Mouse (Mus musculus) right cerebral cortex, postnatal 4 days (tissue): ENCODE results near the gene Zglp1.

Experiments
- DNase-seq: peaks from one replicate; pipeline ENCODE4 v3.0.0-alpha.2; 2022

The Zglp1 gene

DNA sequence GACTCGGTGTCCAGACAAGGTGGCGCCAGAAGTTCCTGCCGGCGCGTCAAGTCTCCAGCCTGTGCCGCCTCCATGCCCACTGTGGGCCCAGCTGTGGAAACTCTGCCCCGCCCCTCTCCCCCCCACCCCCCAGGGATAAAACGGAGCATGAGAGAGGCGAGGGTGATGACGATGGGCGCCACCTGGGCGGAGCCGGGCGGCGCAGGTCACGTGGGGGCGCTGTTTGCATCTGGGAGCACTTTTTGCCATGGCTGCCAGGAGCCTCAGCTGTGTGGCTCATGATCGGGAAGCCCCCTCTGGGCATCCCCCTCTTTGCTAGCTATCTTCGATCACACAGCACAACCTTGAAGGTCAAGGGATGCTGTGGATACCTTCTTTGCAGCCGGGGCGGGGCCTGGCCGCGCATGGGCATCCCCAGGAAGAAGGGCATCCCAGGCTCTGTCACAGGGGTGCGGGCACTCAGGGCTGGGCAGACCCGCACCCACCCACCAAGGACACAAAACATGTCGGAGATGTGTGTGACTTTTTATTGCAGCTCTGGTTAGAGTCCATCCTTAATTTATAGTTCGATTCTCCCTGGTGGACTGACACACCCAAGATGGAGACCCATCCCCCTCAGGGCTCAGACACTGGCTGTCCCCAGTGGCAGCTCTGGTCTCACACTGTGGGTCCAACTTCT lies at the start of gene Zglp1:
Gene Zglp1, minus strand, starts transcription at position 88 of the 679 bp plus-strand sequence.
- DNase-seq: no peak

DNA sequence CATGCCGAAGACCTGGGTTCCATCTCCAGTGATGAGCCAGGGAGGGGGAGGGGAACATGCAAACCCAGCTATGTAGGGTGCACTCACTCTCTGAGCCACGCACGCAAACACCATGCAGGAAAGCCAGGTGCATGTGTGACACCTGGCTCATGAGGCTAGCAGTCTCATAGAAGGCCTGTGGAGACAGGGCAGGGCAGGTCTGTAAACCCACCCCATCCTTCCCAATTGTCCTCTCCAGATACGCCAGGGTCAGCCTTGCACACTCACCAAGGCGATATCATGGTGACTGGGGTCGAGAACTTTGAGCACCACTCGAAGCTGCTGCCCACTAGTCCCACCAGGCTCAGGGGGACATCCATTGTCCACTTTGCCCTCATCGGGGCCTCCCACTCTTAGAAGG lies 48.2 kb upstream of the Zglp1 start:
- no peak for DNase-seq

DNA sequence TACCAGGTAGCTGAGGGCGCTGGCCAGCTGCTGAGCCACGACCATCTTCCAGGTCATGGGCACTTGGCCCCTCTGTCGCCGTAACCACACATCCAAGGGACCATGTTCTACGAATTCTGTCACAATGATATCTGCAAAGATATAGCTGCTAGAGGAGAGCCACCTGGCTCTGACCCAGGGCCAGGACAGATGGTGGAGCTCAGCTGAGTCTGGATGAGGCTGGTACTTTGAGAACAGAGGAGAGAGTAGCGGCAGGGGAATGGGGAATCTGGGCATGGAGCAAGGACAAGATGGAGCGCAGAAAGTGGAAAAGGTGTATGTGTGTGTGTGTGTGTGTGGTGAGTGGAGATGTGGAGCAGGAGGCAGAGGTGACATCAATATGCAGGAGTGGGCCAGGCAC lies 47.3 kb upstream of the Zglp1 start:
- no peak for DNase-seq

DNA sequence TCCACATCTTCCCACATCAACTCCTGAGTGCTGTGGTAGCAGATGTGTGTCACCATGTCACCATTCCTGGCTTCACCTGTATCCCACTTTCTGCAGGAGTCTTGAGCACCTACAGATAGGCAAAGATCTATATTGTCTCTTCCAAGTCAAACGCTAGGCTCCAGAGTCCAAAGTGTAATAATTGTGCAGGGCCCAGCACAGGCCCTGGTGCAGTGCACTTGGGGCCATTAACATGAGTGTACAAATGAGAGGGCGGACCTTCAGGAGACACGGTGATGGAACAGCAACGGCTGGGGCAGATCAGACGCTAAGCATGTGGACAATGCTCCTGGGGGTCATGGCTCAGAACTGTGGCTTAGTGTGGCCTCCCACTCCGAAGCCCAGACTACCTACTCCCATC lies 46.9 kb upstream of the Zglp1 start:
- no peak for DNase-seq

DNA sequence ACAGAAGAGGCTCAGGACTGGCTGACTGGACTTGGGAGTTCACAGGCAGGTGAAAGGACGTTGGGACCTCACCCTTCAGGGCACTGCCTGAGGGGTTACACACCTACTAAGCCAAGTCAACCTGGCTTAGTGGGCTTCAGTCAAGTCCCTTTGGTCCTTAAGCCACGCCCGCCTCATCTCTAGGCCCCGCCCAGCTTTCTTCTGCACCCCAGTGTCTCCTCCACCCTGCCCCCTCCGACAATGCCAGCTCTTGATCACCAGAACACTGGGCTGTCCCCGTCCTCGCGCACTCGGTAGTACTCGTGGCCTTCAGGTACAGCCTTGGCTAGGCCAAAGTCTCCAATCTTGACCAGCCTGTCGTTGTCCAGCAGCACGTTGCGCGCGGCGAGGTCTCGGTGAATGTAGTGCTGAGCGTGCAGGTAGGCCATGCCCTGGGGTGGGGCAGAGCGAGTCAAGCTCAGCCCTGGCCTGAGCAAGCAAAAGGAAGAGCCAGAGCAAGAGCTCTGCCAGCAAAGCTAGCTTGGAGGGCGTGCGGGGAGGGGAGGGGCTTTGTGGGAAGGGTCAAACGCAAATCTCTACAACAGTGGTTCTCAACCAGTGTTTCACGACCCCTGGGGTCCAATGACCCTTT lies 40.8 kb upstream of the Zglp1 start:
- no peak for DNase-seq

DNA sequence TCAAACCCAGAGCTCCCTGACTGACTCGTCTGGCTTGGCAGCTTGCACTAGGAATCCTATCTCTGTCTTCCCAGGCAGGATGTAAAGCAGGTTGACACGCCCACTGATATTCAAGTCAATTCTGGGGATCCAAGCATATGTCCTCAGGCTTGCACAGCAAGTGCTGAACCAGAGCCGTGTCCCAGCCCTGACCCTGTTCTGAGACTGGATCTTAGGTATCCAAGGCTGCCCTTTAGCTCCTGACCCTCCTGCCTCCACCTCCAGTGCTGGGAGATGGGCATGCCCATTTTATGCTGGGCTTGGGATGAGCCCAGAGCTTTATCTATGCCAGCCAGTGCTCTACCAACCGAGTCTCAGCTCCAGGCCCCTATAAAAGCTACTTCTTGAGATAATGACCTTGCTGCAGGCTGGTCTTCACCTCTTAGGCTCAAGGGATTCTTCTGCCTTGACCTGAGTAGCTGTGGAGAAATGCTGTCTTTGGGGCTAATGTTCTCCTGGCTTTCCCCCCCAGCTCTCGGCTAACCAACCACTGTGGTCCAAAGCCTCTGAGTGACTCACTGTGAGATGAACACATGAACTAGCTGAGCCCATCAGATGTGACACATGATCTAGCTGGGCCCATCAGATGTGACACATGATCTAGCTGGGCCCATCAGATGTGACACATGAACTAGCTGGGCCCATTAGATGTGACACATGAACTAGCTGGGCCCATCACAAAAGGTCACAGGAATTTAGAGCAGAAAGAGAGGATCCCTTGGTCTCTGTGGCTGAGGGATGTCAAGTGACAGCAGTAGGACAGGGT lies 39.1 kb upstream of the Zglp1 start:
- no peak for DNase-seq

DNA sequence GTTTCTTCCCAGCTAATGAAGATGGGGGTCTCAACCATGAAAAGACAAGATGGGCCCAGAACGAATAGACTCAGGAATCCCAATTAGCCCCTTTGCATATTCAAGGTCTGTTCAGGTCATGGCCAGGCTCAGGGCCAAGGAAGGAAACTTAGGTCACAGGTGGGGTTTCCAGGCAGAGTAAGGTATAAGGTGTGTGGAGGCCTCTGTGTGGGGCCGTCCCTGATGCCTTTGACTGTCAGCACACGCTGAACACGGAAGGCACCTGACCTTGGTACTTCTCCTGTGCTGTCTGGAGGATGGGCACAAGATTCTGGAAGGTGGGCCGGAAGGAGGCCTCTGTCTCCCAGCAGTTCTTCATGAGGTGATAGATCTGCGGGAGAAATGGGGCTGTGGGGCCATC lies 37.9 kb upstream of the Zglp1 start:
- DNase-seq: no peak

DNA sequence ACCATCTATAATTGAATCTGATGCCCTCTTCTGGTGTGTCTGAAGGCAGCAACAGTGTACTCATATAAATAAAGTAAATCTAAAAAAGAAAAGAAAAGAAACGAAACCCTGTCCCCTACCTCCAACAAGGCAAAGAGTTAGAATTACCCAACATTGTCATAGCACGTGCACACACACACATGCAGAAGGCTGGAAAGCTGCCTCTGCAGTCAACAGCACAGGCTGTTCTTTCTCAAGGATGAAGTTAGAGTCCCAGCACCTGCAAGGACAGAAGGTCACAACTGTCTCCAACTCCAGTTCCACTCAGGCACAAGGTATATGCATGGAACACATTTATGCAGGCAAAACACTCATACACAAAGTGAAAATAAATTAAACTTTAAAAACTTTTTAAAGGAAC lies 35.2 kb upstream of the Zglp1 start:
- DNase-seq: no peak

DNA sequence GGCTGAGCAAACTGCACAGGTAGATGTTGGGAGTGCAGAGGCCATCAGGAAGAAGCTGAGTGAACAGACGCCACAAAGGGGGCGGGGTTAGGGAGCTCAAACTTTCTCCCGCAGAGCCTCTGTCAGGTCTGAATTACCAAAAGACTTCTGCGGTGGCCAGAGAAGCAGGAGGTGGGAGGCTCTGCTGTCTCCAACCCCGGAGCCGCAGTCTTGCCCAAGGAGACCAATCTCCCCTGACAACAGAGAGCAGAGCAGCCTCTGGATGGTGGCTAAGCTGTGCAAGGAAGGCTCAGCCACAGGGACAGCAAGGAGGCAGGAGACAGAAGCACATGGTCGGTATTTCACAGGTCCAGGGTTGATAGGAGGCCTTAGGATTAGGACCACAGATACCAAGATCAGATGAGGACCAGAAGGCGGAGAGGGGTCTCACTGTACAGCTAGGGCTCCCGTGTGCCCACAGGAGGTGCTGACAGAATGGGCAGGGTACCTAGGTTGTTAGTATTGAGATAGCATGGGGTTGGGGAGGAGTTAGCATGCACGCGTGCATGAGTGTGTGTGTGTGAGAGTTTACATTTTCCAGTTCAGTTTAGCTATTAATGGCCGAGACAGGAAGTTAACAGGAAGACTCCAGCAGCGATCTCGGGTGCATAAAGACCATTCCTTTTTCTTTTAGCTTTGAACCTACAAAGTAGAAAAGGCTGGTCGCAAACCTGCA lies 33.7 kb upstream of the Zglp1 start:
- no peak for DNase-seq

DNA sequence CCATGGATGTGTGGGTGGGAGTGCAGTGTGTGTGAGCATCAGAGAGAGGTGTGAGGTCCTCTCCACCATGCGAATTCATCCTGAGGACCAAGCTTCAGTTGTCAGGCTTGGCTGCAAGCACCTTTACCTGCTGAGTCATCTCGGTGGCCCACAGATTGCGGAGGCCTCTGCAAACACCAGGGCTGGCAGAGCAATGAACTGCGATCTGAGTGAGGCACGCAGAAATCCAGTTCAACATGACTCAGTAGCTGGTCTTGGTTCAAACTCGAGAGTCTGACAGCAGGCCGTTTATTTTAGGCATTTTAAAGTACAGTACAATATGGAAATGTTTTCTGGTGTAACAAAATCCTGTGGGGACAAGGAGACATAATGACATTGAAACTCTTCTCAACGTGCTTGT lies 30.9 kb upstream of the Zglp1 start:
- no peak for DNase-seq

DNA sequence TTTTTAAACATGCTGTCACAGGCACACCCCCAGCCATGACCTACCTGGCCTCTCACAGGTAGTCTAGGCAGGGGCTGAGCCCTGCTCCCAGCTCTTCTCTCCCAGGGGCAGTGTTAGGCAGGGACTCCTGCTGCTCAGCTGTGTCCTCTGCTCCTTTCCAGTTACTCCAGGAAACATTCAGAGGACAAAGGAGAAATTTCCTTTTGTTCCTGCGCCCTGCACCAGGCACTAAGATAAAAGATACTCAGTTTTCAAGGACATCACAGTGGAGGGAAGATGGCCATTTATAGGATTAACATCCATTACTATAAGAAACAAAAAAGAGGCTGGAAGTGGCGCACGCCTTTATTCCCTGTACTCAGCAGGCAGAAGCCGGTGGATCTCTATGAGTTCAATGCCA lies 29.1 kb upstream of the Zglp1 start:
- no peak for DNase-seq

DNA sequence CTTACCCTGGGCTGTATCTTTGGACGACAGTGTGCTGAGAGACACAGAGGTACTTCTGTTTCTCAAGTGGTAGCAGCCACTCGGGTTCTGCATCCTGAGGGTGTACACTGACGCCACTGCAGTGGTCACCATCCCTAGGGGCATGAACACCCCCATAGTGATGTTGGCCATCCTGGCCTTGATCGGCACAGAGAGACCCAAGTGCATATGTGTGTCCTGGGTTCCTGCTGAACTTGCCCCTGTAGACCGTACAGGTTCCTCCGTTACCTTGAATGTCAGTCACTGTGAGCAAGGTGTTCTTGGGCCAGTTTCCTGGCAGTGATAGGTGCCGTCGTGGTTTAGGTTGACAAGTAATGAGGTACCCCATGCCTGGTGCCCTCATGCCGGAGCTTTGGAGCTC lies 26.5 kb upstream of the Zglp1 start:
- no peak for DNase-seq

DNA sequence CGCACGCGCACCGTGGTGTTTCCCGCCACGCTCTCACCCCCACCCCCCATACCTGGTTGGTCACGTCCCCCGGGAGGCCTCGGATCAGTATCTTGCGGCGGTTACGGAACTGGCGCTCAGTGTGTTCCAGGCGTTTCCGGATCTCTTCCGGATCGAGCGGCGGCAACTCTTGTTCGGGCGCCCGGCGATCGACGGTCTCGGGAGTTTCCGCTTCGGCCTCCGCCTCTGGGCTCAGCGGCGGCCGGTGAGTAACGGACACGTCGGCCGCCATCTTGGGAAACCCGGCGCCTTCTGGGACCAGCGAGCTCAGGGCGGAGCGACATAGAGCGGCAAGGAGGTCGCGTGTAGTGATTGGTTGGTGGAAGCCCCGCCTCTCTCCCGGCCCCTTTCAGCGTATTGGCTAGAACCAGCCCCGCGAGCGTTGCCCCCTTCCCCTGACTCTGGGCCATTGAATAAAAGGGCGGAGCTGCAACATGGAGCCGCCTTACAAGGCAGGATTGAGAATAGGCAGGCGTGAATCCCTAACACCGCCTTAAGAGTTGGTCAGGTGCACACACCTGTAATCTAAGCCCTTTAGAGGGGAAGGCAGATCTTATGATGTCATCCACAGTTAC lies 24.9 kb upstream of the Zglp1 start, which contains the start of the genes Gm38431 and Raver1:
Gene Gm38431, minus strand, starts transcription at position 291 of the 614 bp plus-strand sequence.
Gene Raver1, minus strand, starts transcription at position 302 of the 614 bp plus-strand sequence.
- peak; percentile 94 for DNase-seq

DNA sequence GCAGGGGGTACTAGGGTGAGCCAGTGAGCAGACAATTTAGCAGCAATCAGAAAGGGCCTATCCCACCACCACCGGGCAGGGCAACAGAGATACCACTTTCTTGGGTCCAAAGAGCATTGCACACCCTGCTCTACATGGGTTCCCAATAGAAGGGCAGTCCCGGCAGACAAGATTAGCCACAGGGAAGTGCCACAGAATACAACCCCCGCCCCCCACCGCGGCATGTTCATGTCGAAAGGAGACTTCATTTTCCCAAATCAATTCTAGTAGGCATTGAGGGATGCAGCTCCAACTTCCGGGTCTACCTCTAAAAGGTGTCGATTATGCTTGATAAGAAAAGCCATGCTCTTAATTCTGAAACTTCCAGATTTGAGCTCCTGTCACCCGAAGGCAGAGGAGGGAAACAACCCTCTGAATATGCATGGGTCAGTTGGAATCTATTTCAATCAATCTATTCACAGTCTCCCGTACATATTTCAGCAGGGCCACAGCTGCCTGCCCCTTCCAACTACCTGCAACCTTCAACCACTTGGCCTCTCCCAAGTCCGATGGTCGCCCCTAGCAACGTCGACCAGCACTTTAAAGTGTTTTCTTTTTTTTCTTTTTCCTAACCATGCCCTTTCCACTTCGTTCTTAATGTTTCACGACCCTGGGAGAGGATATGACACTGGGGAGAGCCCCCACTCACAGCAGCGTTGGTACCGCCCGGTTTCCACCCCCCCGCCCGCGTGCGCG lies 24.2 kb upstream of the Zglp1 start:
- no peak for DNase-seq

DNA sequence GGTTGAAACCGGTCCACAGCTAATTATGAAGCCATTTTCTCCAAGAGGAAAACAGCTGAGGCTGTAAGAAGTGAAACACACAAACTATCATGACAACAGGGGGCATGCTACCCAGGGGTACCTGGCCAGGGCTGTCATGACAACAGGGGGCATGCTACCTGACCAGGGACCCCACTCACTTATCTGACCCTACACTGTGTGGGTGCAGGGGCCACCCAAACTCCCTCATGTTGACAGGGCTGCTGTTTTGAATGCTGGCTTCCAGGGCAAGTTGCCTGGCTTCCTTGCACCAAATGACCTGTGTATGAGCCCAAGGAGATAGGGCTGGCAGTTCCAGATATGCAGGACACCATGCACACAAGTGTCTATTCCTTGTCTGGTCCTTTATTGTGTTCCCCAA lies 23.6 kb upstream of the Zglp1 start:
- no peak for DNase-seq

DNA sequence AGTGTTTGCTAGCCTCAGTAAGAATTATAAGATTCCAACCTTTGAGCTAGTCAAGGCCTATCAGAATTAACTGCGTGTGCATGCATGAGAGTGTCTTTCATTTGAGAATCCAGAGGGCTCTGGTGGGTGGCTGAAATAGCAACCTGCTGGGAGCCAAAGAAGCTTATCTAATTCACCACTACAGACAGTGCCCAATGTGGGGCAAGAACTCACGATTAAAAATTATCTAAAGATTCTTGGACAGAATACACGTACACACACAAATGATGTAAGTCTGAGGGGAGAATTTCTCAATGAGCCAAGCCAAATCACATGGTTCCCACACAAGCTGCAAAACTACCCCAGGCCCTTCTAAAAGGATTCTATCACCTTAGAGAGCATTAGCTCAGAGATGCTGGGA lies 16.4 kb upstream of the Zglp1 start:
- no peak for DNase-seq

DNA sequence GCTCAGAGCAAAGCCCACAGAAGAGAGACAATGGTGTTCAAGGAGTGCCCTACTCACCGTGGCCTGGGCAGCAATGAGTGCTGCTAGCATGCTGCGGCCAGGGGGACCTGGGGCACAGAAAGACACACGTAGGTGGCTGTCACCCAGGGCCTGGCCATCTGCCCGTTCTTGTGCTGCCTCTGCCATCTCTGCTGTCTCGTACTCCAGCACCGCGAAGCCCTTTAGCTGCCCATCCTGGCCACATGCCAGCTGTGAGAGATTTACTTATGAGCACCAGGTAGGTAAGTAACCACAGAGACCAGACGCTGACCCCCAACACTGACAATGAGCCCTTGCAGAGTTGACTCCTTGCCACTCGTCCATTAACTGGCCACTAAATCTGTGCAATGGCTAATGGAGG lies 14.2 kb upstream of the Zglp1 start:
- no peak for DNase-seq

DNA sequence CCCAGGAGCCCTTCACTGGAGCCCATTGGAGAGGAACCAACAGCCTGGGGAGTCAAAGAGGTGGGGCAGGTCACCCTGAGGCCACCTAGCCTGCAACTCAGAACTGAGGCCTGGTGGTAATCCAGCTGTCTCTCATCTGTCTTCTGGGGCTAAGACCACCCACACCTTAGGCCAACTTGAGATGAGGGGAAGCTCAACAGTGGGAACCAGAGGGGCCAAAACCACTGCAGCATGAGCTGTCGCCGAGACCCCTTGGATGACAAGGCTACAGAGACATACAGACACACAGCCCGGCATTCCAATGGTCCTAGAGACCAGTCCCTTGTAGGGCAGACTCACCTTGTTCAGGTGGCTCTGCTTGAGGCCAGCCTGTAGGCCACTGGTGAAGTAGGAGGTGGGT lies 8.7 kb upstream of the Zglp1 start:
- no peak for DNase-seq

DNA sequence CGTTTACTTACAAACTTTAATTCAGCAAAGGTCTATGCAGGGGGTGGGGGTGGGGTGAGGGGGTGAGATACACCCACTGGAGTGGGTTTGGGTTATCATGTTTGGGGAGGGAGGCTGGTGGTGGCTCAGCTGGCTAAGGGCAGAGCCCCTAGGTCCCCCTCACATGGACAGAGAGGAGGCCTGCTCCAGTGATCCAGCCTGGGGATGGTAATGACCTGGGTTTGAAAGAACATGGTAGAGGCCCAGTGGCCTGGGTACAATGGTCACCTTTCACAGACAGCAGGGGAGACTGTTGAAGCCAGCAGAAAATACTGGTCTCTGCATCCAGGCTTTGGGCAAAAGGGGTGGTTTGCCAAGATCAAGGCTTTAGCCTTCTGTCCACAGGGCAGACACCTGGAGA lies 7.3 kb upstream of the Zglp1 start:
- DNase-seq: no peak

DNA sequence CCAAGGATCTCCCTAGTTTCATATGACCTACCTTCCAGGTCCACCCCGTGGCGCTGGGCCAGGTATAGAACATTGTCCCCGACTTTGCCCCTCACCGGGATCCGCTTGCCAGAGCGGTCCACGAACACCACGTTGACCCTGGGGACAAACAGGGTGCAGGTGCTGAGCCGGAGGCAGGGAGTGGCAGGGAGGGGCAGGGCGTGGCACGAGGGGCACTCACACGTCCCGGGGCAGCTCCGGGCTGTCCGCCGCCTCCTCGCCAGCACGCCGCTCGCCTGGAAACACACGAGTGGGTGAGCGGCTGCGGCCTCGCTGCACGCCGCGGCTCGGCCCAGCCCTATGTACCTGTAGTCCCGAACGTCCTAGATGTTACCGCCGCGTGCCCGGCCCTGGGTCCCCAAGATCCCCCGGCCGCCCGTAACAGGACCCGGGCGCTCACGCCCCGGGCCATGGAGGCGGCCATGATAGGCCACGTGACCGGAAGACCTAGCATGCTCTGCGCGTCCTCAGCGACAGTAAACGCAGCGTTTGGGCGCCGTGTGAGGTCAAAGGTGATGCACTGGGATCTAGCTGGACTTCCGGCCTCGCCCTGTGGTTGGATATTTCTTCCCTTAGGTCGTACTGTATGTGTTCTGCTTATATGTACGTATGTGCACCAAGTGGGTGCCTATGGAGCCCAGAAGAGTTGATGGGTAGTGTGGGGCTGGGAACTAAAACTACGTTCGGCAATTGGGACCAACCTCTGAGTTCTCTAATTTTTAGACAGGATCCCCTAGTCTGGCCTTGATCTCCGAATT lies 6.3 kb upstream of the Zglp1 start, which contains the start of the genes Gm49373 and Fdx1l:
Gene Gm49373, minus strand, starts transcription at position 53 of the 797 bp plus-strand sequence.
Gene Fdx1l, minus strand, starts transcription at position 571 of the 797 bp plus-strand sequence.
- DNase-seq: peak; percentile 92

DNA sequence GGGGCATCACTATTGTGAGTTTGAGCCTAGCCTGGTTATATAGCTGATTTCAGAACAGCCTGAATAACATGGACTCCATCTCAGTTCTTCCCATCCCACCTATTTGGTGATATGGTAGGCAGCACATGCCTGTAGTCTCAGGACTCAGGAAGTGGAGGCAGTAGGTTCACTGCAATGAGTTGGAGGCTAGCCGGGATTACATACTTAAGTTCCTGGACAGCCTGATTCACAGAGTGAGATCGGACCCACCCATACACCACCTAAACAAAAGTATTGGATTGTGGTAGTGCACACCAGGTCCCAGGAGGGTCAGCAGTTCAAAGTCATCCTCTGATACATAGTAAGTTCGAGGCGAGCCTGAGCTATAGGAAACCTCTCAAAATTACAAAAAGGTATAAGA lies 5.7 kb upstream of the Zglp1 start:
- no peak for DNase-seq
